Mouse (Mus musculus): ENCODE data around the gene Smim22. TPM values are rescaled to one million over a fixed set of nuclear protein-coding genes. Genes with fewer than 3 reads are reported as not detected.

Gene Smim22
- total and polyA plus RNA-seq, 3 experiments = not detected

GRCm38 (mm10) chr16:4974521-4974920 lies 32.6 kb upstream of the Smim22 start:
- no peak for DNase-seq (ENCODE audit: low read depth, low spot score)
- Histone ChIP-seq H3K27ac (ENCODE audit: control insufficient read depth, low read depth, low read length) (no peak overlapping the region), H3K27me3 (ENCODE audit: control insufficient read depth in 1 of 2, insufficient read depth in 2 of 2, low read length in 2 of 2) (no peaks in the 10 kb centered on the region), H3K79me2 (ENCODE audit: control insufficient read depth, insufficient read depth, low read length, poor library complexity) (no peaks in the 10 kb centered on the region), H3K4me1 (ENCODE audit: control insufficient read depth in 1 of 2, insufficient read depth in 2 of 2, low read length in 2 of 2) (no peaks in the 10 kb centered on the region), H3K36me3 (ENCODE audit: control insufficient read depth in 1 of 2, insufficient read depth in 2 of 2, low read length in 2 of 2) (no peaks in the 10 kb centered on the region), H3K9ac (ENCODE audit: control insufficient read depth, low read depth, low read length, poor library complexity, severe bottlenecking) (no peak overlapping the region), H3K9me3 (replicated peaks; ENCODE audit: insufficient read depth, low read length) (no peaks in the 10 kb centered on the region), H3K4me3 (ENCODE audit: control insufficient read depth in 1 of 2, insufficient read depth in 1 of 2, low read depth in 2 of 2, low read length in 2 of 2) (no peak overlapping the region)
- no peak for TF ChIP-seq MAX (IDR thresholded peaks at IDR 0.05; ENCODE audit: low read length)
- TF ChIP-seq GABPA (IDR thresholded peaks at IDR 0.05; ENCODE audit: low read depth, low read length) = no peak
- no peak for TF ChIP-seq MEF2A (IDR thresholded peaks at IDR 0.05; ENCODE audit: extremely low read depth, insufficient replicate concordance, low read depth, low read length, poor library complexity, severe bottlenecking)
- TF ChIP-seq MAZ (IDR thresholded peaks at IDR 0.05; ENCODE audit: low read depth, low read length) = no peak
- TF ChIP-seq UBTF (IDR thresholded peaks at IDR 0.05; ENCODE audit: borderline replicate concordance, insufficient read depth, low read depth, low read length) = no peak
- TF ChIP-seq SIN3A (IDR thresholded peaks at IDR 0.05; ENCODE audit: low read length) = no peak
- TF ChIP-seq CHD1 (IDR thresholded peaks at IDR 0.05; ENCODE audit: low read depth, low read length) = no peak

GRCm38 (mm10) chr16:4976180-4976579 lies 30.9 kb upstream of the Smim22 start:
- H3K27ac ChIP-seq (ENCODE audit: control insufficient read depth, low read depth, low read length) = no peak overlapping the region
- no peak overlapping the region for H3K9ac ChIP-seq (ENCODE audit: control insufficient read depth, low read depth, low read length, poor library complexity, severe bottlenecking)
- no peak overlapping the region for H3K4me3 ChIP-seq (ENCODE audit: control insufficient read depth in 1 of 2, insufficient read depth in 1 of 2, low read depth in 2 of 2, low read length in 2 of 2)
- no peaks in the 10 kb centered on the region for H3K36me3 ChIP-seq (ENCODE audit: control insufficient read depth in 1 of 2, insufficient read depth in 2 of 2, low read length in 2 of 2)
- no peaks in the 10 kb centered on the region for H3K27me3 ChIP-seq (ENCODE audit: control insufficient read depth in 1 of 2, insufficient read depth in 2 of 2, low read length in 2 of 2)
- H3K9me3 ChIP-seq (replicated peaks; ENCODE audit: insufficient read depth, low read length) = no peaks in the 10 kb centered on the region
- H3K79me2 ChIP-seq (ENCODE audit: control insufficient read depth, insufficient read depth, low read length, poor library complexity) = no peaks in the 10 kb centered on the region
- no peaks in the 10 kb centered on the region for H3K4me1 ChIP-seq (ENCODE audit: control insufficient read depth in 1 of 2, insufficient read depth in 2 of 2, low read length in 2 of 2)
- TF ChIP-seq GATA1 (IDR thresholded peaks at IDR 0.05; ENCODE audit: low read depth, low read length) (no peak), EP300 (IDR thresholded peaks at IDR 0.05; ENCODE audit: low read depth in 1 of 2, low read length in 2 of 2) (no peak), POLR2A (IDR thresholded peaks at IDR 0.05; ENCODE audit: control insufficient read depth in 1 of 2, insufficient read depth in 1 of 2, low read depth in 1 of 2, low read length in 2 of 2, poor library complexity in 1 of 2) (no peak), MEF2A (IDR thresholded peaks at IDR 0.05; ENCODE audit: extremely low read depth, insufficient replicate concordance, low read depth, low read length, poor library complexity, severe bottlenecking) (no peak), ZKSCAN1 (IDR thresholded peaks at IDR 0.05; ENCODE audit: low read depth, low read length) (no peak), CHD1 (IDR thresholded peaks at IDR 0.05; ENCODE audit: low read depth, low read length) (no peak), MAFK (IDR thresholded peaks at IDR 0.05; ENCODE audit: borderline replicate concordance, low read depth, low read length) (no peak), TCF12 (IDR thresholded peaks at IDR 0.05; ENCODE audit: low read depth, low read length) (no peak)
- DNase-seq (ENCODE audit: low read depth, low spot score) = no peak

All from MEL (cell line).